Mouse (Mus musculus): Measurements from ENCODE around the gene St6galnac3. TPM values are rescaled to one million over a fixed set of nuclear protein-coding genes. Genes with fewer than 3 reads are reported as not detected.

Gene St6galnac3
- 3.5 and 3.9 TPM in 2 replicates for polyA plus RNA-seq (2012; rRNA removed)

GRCm38 (mm10) chr3:153724701-153725668 lies at the start of gene St6galnac3:
Gene St6galnac3, minus strand, starts transcription at chr3:153725174.

Other genes with a start within 250 kb of the St6galnac3 start
- 0.60 and 0.66 TPM in 2 replicates for gene Asb17, start 119.0 kb upstream of the St6galnac3 start, polyA plus RNA-seq (2012; rRNA removed)
- 0.01 TPM in 2 replicates for gene Msh4, start 181.0 kb upstream of the St6galnac3 start, polyA plus RNA-seq (2012; rRNA removed)
- gene Rabggtb, start 187.8 kb upstream of the St6galnac3 start, polyA plus RNA-seq (2012; rRNA removed): 70.4 and 79.2 TPM in 2 replicates
- 320 and 371 TPM in 2 replicates for gene Acadm, start 219.5 kb upstream of the St6galnac3 start, polyA plus RNA-seq (2012; rRNA removed)
- gene Slc44a5, start 248.3 kb upstream of the St6galnac3 start, polyA plus RNA-seq (2012; rRNA removed): 0.26 and 0.39 TPM in 2 replicates